Mouse (Mus musculus): ENCODE data around the gene Srsf9.

DNA sequence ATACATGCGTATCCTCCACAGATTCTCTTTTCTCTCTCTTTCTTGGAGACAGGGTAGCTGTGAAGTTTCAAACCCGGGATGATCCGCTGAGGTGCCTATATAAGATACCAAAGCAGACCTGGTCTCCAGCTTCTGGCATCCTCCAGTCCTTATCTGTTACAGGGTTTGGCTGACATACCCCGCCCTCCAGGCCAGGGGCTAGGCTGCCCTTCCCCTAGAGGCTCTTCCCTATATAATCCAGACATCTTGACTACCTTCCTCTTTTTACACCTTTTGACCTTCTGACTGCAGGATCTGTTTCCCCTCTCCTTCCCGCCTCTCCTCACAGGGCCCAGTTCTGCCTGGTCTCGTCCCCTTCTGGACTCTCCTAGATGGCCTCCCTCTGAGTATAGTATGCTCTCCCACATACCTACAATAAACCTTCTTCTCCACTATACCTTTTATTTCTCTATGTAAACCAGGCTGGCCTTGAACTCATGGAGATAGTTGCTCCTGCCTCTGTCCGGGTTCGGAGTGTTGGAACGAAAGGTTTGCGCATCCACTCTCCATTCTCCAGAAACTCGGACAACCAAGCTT is 633 bp upstream of the Srsf9 start:
- TF ChIP-seq CTCF (IDR thresholded peaks at IDR 0.05; ENCODE audit: low read depth) (no peak), EP300 (IDR thresholded peaks at IDR 0.05; ENCODE audit: low read depth) (no peak)
